Mouse (Mus musculus): ENCODE measurements around the gene Snrpc. TPM values are rescaled to one million over a fixed set of nuclear protein-coding genes. Genes with fewer than 3 reads are reported as not detected.
A peak's percentile ranks its signal among the peaks of the same experiment; 100 is the strongest.

The Snrpc gene
- polyA plus RNA-seq, 1 experiment from 2014 or later: 413 TPM

- Histone ChIP-seq H3K27me3 (ENCODE audit: poor library complexity, severe bottlenecking) (no peaks in the 10 kb centered on the region), H3K4me3 (no peak overlapping the region), H3K9me3 (no peaks in the 10 kb centered on the region), H3K27ac (no peak overlapping the region), H3K36me3 (replicated peaks) (0 out of 2 replicates have a peak, but pooled peaks cover 2% of the 10 kb centered on the region), H3K4me1 (peaks cover 18% of the 10 kb centered on the region)
- WGBS: 90% methylated on average over 7 of the region's 7 CpGs
- DNase-seq (ENCODE audit: extremely low spot score, low spot score): no peak
Measured at GRCm38 (mm10) chr17:27804156-27804690, 33.7 kb upstream of the Snrpc start.

- DNase-seq (ENCODE audit: extremely low spot score, low spot score): no peak
- no peaks in the 10 kb centered on the region for H3K9me3 ChIP-seq
- no peak overlapping the region for H3K27ac ChIP-seq
- H3K4me1 ChIP-seq: peaks cover 9% of the 10 kb centered on the region
- no peak overlapping the region for H3K4me3 ChIP-seq
- no peaks in the 10 kb centered on the region for H3K27me3 ChIP-seq (ENCODE audit: poor library complexity, severe bottlenecking)
- WGBS: 88% methylated on average over 10 of the region's 10 CpGs
- peaks cover 3% of the 10 kb centered on the region; the same call in 1 of the 2 replicates for H3K36me3 ChIP-seq (replicated peaks)
Measured at GRCm38 (mm10) chr17:27804803-27805770, 32.9 kb upstream of the Snrpc start.

- DNase-seq (ENCODE audit: extremely low spot score, low spot score): no peak
- Histone ChIP-seq H3K27ac (no peak overlapping the region), H3K27me3 (ENCODE audit: poor library complexity, severe bottlenecking) (no peaks in the 10 kb centered on the region), H3K36me3 (replicated peaks) (peaks cover 4% of the 10 kb centered on the region; the same call in 1 of the 2 replicates), H3K9me3 (no peaks in the 10 kb centered on the region), H3K4me1 (no peaks in the 10 kb centered on the region), H3K4me3 (no peak overlapping the region)
- 92% methylated on average over 2 of the region's 2 CpGs for WGBS
Measured at GRCm38 (mm10) chr17:27807542-27808078, 30.3 kb upstream of the Snrpc start.

DNA sequence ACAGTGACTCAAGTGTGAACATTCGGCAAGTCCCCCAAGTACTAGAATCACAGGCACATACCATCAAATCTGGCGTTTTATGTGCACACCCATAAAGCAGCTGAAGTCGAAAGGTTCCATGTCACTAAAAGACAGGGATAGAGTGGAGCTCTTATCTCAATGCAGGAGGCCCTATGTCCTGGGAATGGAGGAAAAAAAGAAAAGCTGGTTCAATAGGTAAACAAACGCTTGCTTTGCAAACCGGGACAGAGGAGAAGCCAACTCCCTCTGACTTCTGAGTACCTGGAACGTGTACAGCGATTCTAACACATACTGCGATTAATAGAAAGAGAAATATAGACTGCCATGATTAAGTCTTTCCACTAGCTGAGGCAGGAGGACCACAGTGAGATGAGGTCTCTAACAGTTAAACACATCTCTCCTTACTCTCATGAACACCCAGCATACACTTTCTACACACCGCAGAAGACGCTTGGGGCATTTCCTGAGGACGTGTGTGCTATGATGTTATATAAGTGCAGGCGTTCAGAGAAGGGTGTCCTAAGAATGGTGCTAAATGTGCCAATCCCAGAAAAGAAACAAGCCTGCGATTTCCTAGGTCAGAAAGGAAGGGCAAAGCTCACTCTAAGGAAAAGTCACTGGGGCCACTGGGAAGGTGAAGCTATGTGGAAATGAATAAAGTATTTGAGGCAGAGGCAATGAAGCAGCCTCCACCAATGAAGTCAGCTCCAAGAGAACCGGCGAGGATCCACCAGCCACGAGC, 27.2 kb upstream of the Snrpc start:
- Histone ChIP-seq H3K27ac (no peak overlapping the region), H3K9me3 (no peaks in the 10 kb centered on the region), H3K4me3 (no peak overlapping the region), H3K36me3 (replicated peaks) (peaks cover 4% of the 10 kb centered on the region; the same call in 1 of the 2 replicates), H3K4me1 (no peaks in the 10 kb centered on the region), H3K27me3 (ENCODE audit: poor library complexity, severe bottlenecking) (no peaks in the 10 kb centered on the region)
- no peak for DNase-seq (ENCODE audit: extremely low spot score, low spot score)
- WGBS: 91% methylated on average over 16 of the region's 16 CpGs

DNA sequence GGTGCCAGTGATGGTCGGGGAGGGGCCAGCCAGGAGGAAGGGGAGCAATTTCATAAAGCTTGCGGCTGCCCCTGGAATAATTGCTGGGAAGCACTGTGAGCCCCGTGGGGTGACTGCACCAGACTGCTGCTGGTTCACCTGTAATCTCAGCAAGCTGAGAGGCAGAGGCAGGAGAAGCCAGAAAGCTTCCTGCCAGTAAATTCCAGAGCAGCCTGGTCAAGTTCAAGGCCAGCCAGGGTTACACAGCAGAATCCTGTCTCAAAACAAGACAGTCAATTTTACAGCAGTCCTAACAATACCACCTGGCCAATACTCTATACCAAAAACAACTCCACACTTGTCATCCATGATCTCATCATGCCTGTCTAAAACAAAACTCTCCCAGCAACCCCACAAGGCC, 26.0 kb upstream of the Snrpc start:
- Histone ChIP-seq H3K9me3 (no peaks in the 10 kb centered on the region), H3K4me3 (no peak overlapping the region), H3K36me3 (replicated peaks) (peaks cover 4% of the 10 kb centered on the region; the same call in 1 of the 2 replicates), H3K4me1 (no peaks in the 10 kb centered on the region), H3K27me3 (ENCODE audit: poor library complexity, severe bottlenecking) (no peaks in the 10 kb centered on the region), H3K27ac (no peak overlapping the region)
- whole genome bisulfite sequencing: 88% methylated on average over 3 of the region's 3 CpGs
- DNase-seq (ENCODE audit: extremely low spot score, low spot score): no peak

DNA sequence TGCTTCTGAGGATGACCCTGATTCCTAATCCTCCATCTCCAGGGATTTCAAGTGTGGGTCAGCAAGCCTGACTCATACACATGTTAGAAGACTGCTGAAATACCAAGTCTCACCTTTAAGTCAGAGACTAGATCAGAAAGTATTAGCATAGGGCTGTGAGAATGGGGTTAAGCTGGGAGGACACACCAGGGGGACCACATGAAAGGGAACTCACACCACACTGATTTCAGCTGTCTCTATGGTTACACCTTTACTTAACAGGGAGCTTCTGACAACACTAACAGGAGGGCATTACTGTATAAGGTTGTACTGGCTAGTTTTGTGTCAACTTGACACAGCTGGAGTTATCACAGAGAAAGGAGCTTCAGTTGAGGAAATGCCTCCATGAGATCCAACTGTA, 23.3 kb upstream of the Snrpc start:
- no peak overlapping the region for H3K4me3 ChIP-seq
- no peak for DNase-seq (ENCODE audit: extremely low spot score, low spot score)
- peaks cover 19% of the 10 kb centered on the region for H3K4me1 ChIP-seq
- H3K27me3 ChIP-seq (ENCODE audit: poor library complexity, severe bottlenecking): no peaks in the 10 kb centered on the region
- H3K36me3 ChIP-seq (replicated peaks): peaks cover 4% of the 10 kb centered on the region; the same call in 1 of the 2 replicates
- H3K27ac ChIP-seq: no peak overlapping the region
- H3K9me3 ChIP-seq: no peaks in the 10 kb centered on the region

DNA sequence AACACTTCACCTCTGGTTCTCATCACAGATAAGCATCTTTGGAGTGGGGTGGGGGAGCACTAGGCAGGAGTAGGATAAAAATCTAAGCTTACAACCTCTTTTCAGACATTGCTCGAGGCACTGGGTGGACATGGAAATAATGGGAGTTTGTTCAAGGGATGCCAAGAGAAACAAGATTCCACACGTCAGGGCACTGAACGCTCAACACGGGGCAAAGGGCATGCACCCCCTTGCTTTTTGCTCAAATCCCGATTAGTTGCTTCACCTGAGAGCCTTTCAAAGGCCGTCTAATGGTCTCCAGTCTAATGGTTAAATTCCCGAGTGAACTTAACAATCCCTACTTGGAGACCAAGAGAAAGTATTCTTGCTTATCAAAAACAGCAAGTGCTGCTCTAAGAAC, 18.9 kb upstream of the Snrpc start:
- DNase-seq (ENCODE audit: extremely low spot score, low spot score): no peak
- 25% methylated on average over 7 of the region's 7 CpGs for WGBS
- Histone ChIP-seq H3K9me3 (no peaks in the 10 kb centered on the region), H3K4me3 (peak overlapping the region; percentile 100), H3K27me3 (ENCODE audit: poor library complexity, severe bottlenecking) (no peaks in the 10 kb centered on the region), H3K4me1 (peaks cover 32% of the 10 kb centered on the region), H3K36me3 (replicated peaks) (no peaks in the 10 kb centered on the region), H3K27ac (no peak overlapping the region)

GRCm38 (mm10) chr17:27819521-27819970, 18.4 kb upstream of the Snrpc start:
- Histone ChIP-seq H3K9me3 (no peaks in the 10 kb centered on the region), H3K4me1 (peaks cover 32% of the 10 kb centered on the region), H3K27ac (peak overlapping the region; percentile 93), H3K36me3 (replicated peaks) (no peaks in the 10 kb centered on the region), H3K27me3 (ENCODE audit: poor library complexity, severe bottlenecking) (no peaks in the 10 kb centered on the region), H3K4me3 (peak overlapping the region; percentile 100)
- DNase-seq (ENCODE audit: extremely low spot score, low spot score): no peak
- WGBS: 1% methylated on average over 20 of the region's 20 CpGs

DNA sequence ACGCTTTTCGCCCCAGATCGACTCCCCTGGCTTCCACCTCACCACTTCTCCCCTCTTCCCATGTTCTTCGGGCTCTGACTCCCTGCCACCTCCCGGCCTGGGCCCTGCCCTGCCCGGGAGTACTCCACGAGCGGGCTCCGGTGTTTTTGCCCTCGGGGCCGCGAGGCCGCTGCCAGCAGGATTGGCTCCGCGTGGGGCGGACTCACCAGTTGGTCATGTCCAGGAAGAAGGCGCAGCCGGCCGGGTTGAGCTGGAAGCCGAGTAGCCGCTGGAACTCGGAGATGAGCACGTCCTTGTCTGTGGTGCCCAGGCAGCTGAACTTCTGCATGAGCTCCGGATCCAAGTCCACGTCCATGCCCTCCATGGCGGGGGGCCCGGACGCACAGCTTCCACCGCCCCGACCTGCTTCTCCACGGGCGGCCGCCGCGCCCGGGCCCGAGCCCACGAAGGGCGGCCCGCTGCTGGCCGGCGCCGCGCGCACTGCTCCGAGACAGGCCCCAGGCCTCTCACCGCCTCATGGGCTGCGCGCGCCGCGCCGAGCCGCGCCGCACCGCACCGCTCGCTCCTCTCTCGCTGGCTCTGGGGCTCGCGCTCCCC, 17.9 kb upstream of the Snrpc start:
- Histone ChIP-seq H3K4me3 (peak overlapping the region; percentile 100), H3K27me3 (ENCODE audit: poor library complexity, severe bottlenecking) (no peaks in the 10 kb centered on the region), H3K36me3 (replicated peaks) (no peaks in the 10 kb centered on the region), H3K27ac (peak overlapping the region; percentile 93), H3K9me3 (no peaks in the 10 kb centered on the region), H3K4me1 (peaks cover 32% of the 10 kb centered on the region)
- under 1% methylated on average over 57 of the region's 62 CpGs for WGBS
- DNase-seq (ENCODE audit: extremely low spot score, low spot score): no peak

DNA sequence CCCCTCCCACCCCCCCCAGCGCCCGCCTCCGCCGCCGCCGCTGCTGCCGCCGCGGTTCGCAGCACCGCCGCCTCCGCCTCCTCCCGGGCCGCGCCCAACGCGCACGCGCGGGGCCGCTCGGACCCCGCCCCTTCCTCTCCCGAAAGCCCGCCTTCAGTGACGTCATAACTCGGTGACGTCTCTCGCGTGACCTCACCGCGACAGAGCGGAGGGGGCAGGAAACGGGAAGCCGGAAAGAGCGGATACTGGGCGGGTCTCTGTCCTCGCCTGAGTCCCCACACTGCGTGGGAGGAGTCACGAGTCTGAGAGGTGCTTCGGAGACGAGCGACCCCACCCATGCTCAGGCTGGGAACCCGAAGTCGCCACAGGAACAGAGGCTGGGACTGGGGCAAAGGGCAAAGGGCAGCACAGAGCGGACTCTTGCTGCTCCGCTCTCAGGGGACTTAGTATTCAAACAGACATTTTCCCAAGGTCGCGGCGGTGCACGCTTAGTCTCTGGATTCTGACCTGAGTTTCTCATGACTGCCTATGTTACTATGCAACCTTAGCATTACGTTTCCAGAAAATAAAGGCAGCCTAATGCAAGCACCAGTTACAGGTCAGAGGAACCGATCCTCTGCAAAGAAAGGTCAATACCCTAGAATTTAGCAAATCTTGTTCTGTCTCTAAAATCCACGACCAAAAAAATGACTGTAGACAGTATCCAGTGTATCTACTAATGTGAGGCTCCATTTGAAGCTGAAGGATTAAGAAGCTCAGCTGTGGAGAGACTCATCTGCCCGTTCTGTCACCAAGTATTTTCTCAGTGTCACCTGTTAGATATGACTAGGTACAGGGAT, 17.2 kb upstream of the Snrpc start, which contains the start of gene D17Wsu92e:
Gene D17Wsu92e, minus strand, starts transcription at position 81 of the 839 bp plus-strand sequence.
- Histone ChIP-seq H3K27me3 (ENCODE audit: poor library complexity, severe bottlenecking) (no peaks in the 10 kb centered on the region), H3K27ac (peak within 1 kb of the TSS; percentile 93), H3K4me3 (peak within 1 kb of the TSS; percentile 100), H3K36me3 (replicated peaks) (no peaks in the 10 kb centered on the region), H3K4me1 (peaks cover 35% of the 10 kb centered on the region), H3K9me3 (no peaks in the 10 kb centered on the region)
- 2% methylated on average over 52 of the region's 56 CpGs for WGBS
- DNase-seq (ENCODE audit: extremely low spot score, low spot score): peak; percentile 99
